Mouse (Mus musculus) lung, postnatal 4 days (tissue): ENCODE measurements around the gene Pbxip1.

Experiments used
- DNase-seq, 2 experiments: peaks; one replicate each; pipeline ENCODE4 v3.0.0; 2021

Pbxip1 gene

GRCm38 (mm10) chr3:89434532-89434931, 2.0 kb upstream of the Pbxip1 start:
- DNase-seq: no peak

- no peak for DNase-seq
Observed at GRCm38 (mm10) chr3:89435041-89435440, 1.5 kb upstream of the Pbxip1 start.

- DNase-seq: peak; percentile 59
Observed at GRCm38 (mm10) chr3:89437269-89437668, 763 bp downstream of the Pbxip1 start.

GRCm38 (mm10) chr3:89440691-89441090, 4.2 kb downstream of the Pbxip1 start:
- no peak for DNase-seq

- peak; percentile 60 to 80 for DNase-seq
Observed at GRCm38 (mm10) chr3:89448720-89449537, 12.4 kb downstream of the Pbxip1 start.

GRCm38 (mm10) chr3:89449541-89449940, 13.0 kb downstream of the Pbxip1 start:
- peak; percentile 81 to 85 for DNase-seq

- DNase-seq: peak in 1 of 2 experiments; percentile 39
Observed at GRCm38 (mm10) chr3:89451916-89452315, 15.4 kb downstream of the Pbxip1 start.

GRCm38 (mm10) chr3:89454401-89455177, 18.1 kb downstream of the Pbxip1 start, which contains the start of gene Pmvk:
Pmvk (plus strand) TSS chr3:89454541.
- no peak for DNase-seq

GRCm38 (mm10) chr3:89455786-89456285, 19.3 kb downstream of the Pbxip1 start:
- no peak for DNase-seq

GRCm38 (mm10) chr3:89456726-89457665, 20.5 kb downstream of the Pbxip1 start:
- peak; percentile 64 to 83 for DNase-seq

- no peak for DNase-seq
Observed at GRCm38 (mm10) chr3:89458372-89458964, 22.0 kb downstream of the Pbxip1 start.

- DNase-seq: peak; percentile 92 to 94
Observed at GRCm38 (mm10) chr3:89458965-89459807, 22.7 kb downstream of the Pbxip1 start.

GRCm38 (mm10) chr3:89468268-89468667, 31.8 kb downstream of the Pbxip1 start:
- no peak for DNase-seq

- no peak for DNase-seq
Observed at GRCm38 (mm10) chr3:89472280-89472679, 35.8 kb downstream of the Pbxip1 start.

GRCm38 (mm10) chr3:89473838-89474237, 37.3 kb downstream of the Pbxip1 start:
- DNase-seq: no peak

- no peak for DNase-seq
Observed at GRCm38 (mm10) chr3:89479055-89479454, 42.5 kb downstream of the Pbxip1 start.

GRCm38 (mm10) chr3:89481488-89481887, 45.0 kb downstream of the Pbxip1 start:
- peak; percentile 38 to 55 for DNase-seq

GRCm38 (mm10) chr3:89482249-89482648, 45.7 kb downstream of the Pbxip1 start:
- no peak for DNase-seq

GRCm38 (mm10) chr3:89484766-89485524, 48.4 kb downstream of the Pbxip1 start:
- DNase-seq: peak; percentile 84 to 88

GRCm38 (mm10) chr3:89486111-89486510, 49.6 kb downstream of the Pbxip1 start:
- DNase-seq: no peak
